Mouse (Mus musculus) megakaryocyte-erythroid progenitor cell, adult 5-6 weeks (primary cell): ENCODE measurements around the gene Itga6. TPM values are rescaled to one million over a fixed set of nuclear protein-coding genes. Genes with fewer than 3 reads are reported as not detected.

Experiments
- ATAC-seq: replicated peaks from 2 replicates; pipeline ENCODE4 v1.8.0; 2016; ENCODE audit warnings: mild to moderate bottlenecking, inconsistent platforms; ENCODE audit not compliant: severe bottlenecking, poor library complexity, low FRiP score, low TSS enrichment
- total RNA-seq, 2 experiments: library from RNA; stranded (forward) in 1 of 2; stranded (reverse) in 1 of 2; fragments of 200-1000, 215-1000 nt in 1 of 2; fragments of >200 nt in 1 of 2; fragmentation: Nextera tagmentation in 1 of 2; gene quantifications; 2 replicates each; pipeline ENCODE4 v1.2.3; 2014 to 2017

The Itga6 gene
- total RNA-seq, 2 experiments from 2014 or later = 21.2 to 30.4 TPM

GRCm38 (mm10) chr2:71828928-71829327, 83.5 kb downstream of the Itga6 start:
- ATAC-seq = no peak

GRCm38 (mm10) chr2:71833626-71834025, 88.2 kb downstream of the Itga6 start:
- no peak for ATAC-seq

GRCm38 (mm10) chr2:71834371-71834770, 89.0 kb downstream of the Itga6 start:
- ATAC-seq = no peak

GRCm38 (mm10) chr2:71835556-71835955, 90.1 kb downstream of the Itga6 start:
- no peak for ATAC-seq

- peak; percentile 46 for ATAC-seq
These were observed 90.8 kb downstream of the Itga6 start for GRCm38 (mm10) chr2:71836232-71836631.

- ATAC-seq = no peak
These were observed 91.8 kb downstream of the Itga6 start for GRCm38 (mm10) chr2:71837261-71837660.

GRCm38 (mm10) chr2:71837791-71838190, 92.4 kb downstream of the Itga6 start:
- ATAC-seq = peak; percentile 45; the same call in 1 of the 2 replicates

GRCm38 (mm10) chr2:71843316-71843715, 97.9 kb downstream of the Itga6 start:
- ATAC-seq = no peak

GRCm38 (mm10) chr2:71844906-71845305, 99.5 kb downstream of the Itga6 start:
- ATAC-seq = no peak

- ATAC-seq = peak; percentile 65; the same call in 1 of the 2 replicates
These were observed 106.7 kb downstream of the Itga6 start for GRCm38 (mm10) chr2:71852161-71852560.

GRCm38 (mm10) chr2:71855076-71855475, 109.7 kb downstream of the Itga6 start:
- ATAC-seq = no peak

- no peak for ATAC-seq
These were observed 118.2 kb downstream of the Itga6 start for GRCm38 (mm10) chr2:71863531-71864173.

- no peak for ATAC-seq
These were observed 119.6 kb downstream of the Itga6 start for GRCm38 (mm10) chr2:71865022-71865421.

- ATAC-seq = no peak
These were observed 120.5 kb downstream of the Itga6 start for GRCm38 (mm10) chr2:71865935-71866334.

GRCm38 (mm10) chr2:71866565-71866964, 121.1 kb downstream of the Itga6 start:
- no peak for ATAC-seq

- no peak for ATAC-seq
These were observed 121.6 kb downstream of the Itga6 start for GRCm38 (mm10) chr2:71867019-71867418.

- no peak for ATAC-seq
These were observed 122.1 kb downstream of the Itga6 start for GRCm38 (mm10) chr2:71867480-71867879.

- ATAC-seq = no peak
These were observed 122.8 kb downstream of the Itga6 start for GRCm38 (mm10) chr2:71868256-71868655.

GRCm38 (mm10) chr2:71872141-71872540, 126.7 kb downstream of the Itga6 start:
- no peak for ATAC-seq

- peak; percentile 90 for ATAC-seq
These were observed 127.5 kb downstream of the Itga6 start, which contains the start of gene Pdk1 for GRCm38 (mm10) chr2:71872801-71873443. Pdk1 (plus strand) TSS chr2:71873224.
